In the genomic region with DNA sequence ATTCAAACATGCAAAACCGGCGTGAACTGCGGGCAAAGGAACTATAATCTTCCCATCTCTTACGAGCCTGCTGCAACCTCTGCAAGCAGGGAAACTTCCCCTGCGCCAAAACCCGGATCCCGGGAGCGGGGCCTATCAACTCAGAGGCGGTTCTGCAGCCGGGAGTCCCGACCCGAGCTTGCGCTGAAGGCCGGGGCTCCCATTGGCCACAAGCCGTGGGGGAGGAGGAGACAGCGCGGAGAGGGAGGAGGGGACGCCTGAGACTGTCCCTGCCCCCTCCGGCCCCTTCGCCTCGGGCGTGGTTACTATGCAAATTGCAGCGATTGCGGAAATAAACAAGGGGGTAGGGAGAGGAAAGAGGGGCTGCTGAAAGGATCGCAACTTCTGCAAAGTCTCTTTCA, we compare ENCODE assay signal across 8 mouse cellular contexts. TPM values are rescaled to one million over a fixed set of nuclear protein-coding genes. Genes with fewer than 3 reads are reported as not detected.
DNase-seq lines count a peak whose midpoint lies in the region; ATAC-seq and TF ChIP-seq lines count a peak whose summit lies in the region.

No protein-coding gene starts in this region.

- 1% methylated on average over 25 of the region's 25 CpGs for WGBS in embryonic facial prominence, embryonic 13.5 days
- under 1% methylated on average over 25 of the region's 25 CpGs for WGBS in heart, adult 2 months
- under 1% methylated on average over 25 of the region's 25 CpGs for WGBS in limb, embryonic 13.5 days
- under 1% methylated on average over 25 of the region's 25 CpGs for WGBS in midbrain, embryonic 15.5 days

- peak overlapping the region; percentile 79 for H3K4me2 ChIP-seq in embryonic facial prominence, embryonic 13.5 days
- peak overlapping the region; percentile 66 for H3K4me2 ChIP-seq in limb, embryonic 13.5 days (replicated peaks)
- H3K4me2 ChIP-seq in midbrain, embryonic 15.5 days, result peak overlapping the region; percentile 66

- intact Hi-C loops in heart, adult 2 months (cut with DNase I), result loop anchor here (1.0 kb wide), 1 partner anchor 15 kb away; no protein-coding TSS in a partner anchor

- no peaks in the 10 kb centered on the region for H3K9me3 ChIP-seq in embryonic facial prominence, embryonic 13.5 days
- no peaks in the 10 kb centered on the region for H3K9me3 ChIP-seq in limb, embryonic 13.5 days
- no peaks in the 10 kb centered on the region for H3K9me3 ChIP-seq in midbrain, embryonic 15.5 days

- DNase-seq in 3T3-L1 (ENCODE audit: low read depth, low spot score), result peak; percentile 94
- DNase-seq in adrenal gland, postnatal 4 days (ENCODE audit: low spot score in 2 of 2), result peak; percentile 90 to 98
- DNase-seq in heart, adult 2 months, result peak; percentile 97 to 99
- peak; percentile 98 to 99 for DNase-seq in kidney, adult 8-10 months
- peak; percentile 89 to 94 for DNase-seq in spleen, adult 18-20 months

- peak overlapping the region; percentile 46 for H3K4me3 ChIP-seq in embryonic facial prominence, embryonic 13.5 days
- peak overlapping the region; percentile 59 for H3K4me3 ChIP-seq in heart, adult 2 months
- peak overlapping the region; percentile 49 for H3K4me3 ChIP-seq in limb, embryonic 13.5 days
- H3K4me3 ChIP-seq in midbrain, embryonic 15.5 days, result peak overlapping the region; percentile 58

- 0 out of 2 replicates have a peak, but pooled peaks have one; percentile 3 for TF ChIP-seq CTCF in heart, adult 2 months (IDR thresholded peaks at IDR 0.05)

- H3K36me3 ChIP-seq in embryonic facial prominence, embryonic 13.5 days, result no peaks in the 10 kb centered on the region
- peaks cover 12% of the 10 kb centered on the region; the same call in 1 of the 2 replicates for H3K36me3 ChIP-seq in heart, adult 2 months (ENCODE audit: control insufficient read depth, insufficient read depth, low read length)
- no peaks in the 10 kb centered on the region for H3K36me3 ChIP-seq in limb, embryonic 13.5 days
- H3K36me3 ChIP-seq in midbrain, embryonic 15.5 days (replicated peaks), result no peaks in the 10 kb centered on the region

- peak overlapping the region; percentile 96 for H3K27ac ChIP-seq in embryonic facial prominence, embryonic 13.5 days
- H3K27ac ChIP-seq in heart, adult 2 months, result peak overlapping the region; percentile 90
- H3K27ac ChIP-seq in limb, embryonic 13.5 days, result peak overlapping the region; percentile 93
- peak overlapping the region; percentile 79 for H3K27ac ChIP-seq in midbrain, embryonic 15.5 days

- peak; percentile 73; the same call in 1 of the 2 replicates for TF ChIP-seq EP300 in heart, adult 2 months (IDR thresholded peaks at IDR 0.05; ENCODE audit: insufficient read depth, low read depth, low read length)

- H3K27me3 ChIP-seq in embryonic facial prominence, embryonic 13.5 days, result no peaks in the 10 kb centered on the region
- no peaks in the 10 kb centered on the region for H3K27me3 ChIP-seq in heart, adult 2 months (ENCODE audit: control insufficient read depth, insufficient read depth, low read length)
- H3K27me3 ChIP-seq in limb, embryonic 13.5 days, result no peaks in the 10 kb centered on the region
- H3K27me3 ChIP-seq in midbrain, embryonic 15.5 days (replicated peaks), result peaks cover 15% of the 10 kb centered on the region

- H3K79me2 ChIP-seq in heart, adult 2 months (replicated peaks; ENCODE audit: control insufficient read depth, insufficient read depth, low read length), result no peaks in the 10 kb centered on the region

- TF ChIP-seq POLR2A in heart, adult 2 months (IDR thresholded peaks at IDR 0.05; ENCODE audit: insufficient read depth, low read depth, low read length), result peak; percentile 96

- peak overlapping the region; percentile 66 for H3K9ac ChIP-seq in embryonic facial prominence, embryonic 13.5 days
- H3K9ac ChIP-seq in heart, adult 2 months (ENCODE audit: low read depth, low read length), result peak overlapping the region; percentile 74
- H3K9ac ChIP-seq in limb, embryonic 13.5 days, result peak overlapping the region; percentile 70
- H3K9ac ChIP-seq in midbrain, embryonic 15.5 days, result peak overlapping the region; percentile 41

- H3K4me1 ChIP-seq in embryonic facial prominence, embryonic 13.5 days, result peaks cover 27% of the 10 kb centered on the region
- peaks cover 6% of the 10 kb centered on the region for H3K4me1 ChIP-seq in heart, adult 2 months (ENCODE audit: control insufficient read depth, insufficient read depth, low read length)
- H3K4me1 ChIP-seq in limb, embryonic 13.5 days, result peaks cover 27% of the 10 kb centered on the region
- H3K4me1 ChIP-seq in midbrain, embryonic 15.5 days, result peaks cover 23% of the 10 kb centered on the region

- peak; percentile 93 for ATAC-seq in embryonic facial prominence, embryonic 13.5 days (ENCODE audit: insufficient number of reproducible peaks, insufficient read depth, low FRiP score, low TSS enrichment, low read depth)
- ATAC-seq in limb, embryonic 13.5 days (ENCODE audit: low FRiP score, low read depth), result peak; percentile 94
- peak; percentile 94 for ATAC-seq in midbrain, embryonic 15.5 days (replicated peaks)

RNA-seq across cellular contexts. Expression of a gene that starts 0.5 kb away (rescaled TPM):
- total RNA-seq in adrenal gland, postnatal 4 days (2021), result 100 to 1,000 TPM; 208 to 223 TPM
- polyA plus RNA-seq in embryonic facial prominence, embryonic 13.5 days (2015; fragmentation: Nextera tagmentation; extraction: Ambion mirVana), result 59.9 and 71.0 TPM in 2 replicates
- 100 to 1,000 TPM; 126 to 128 TPM for total RNA-seq in heart, adult 2 months (2021)
- 70.3 and 75.6 TPM in 2 replicates for polyA plus RNA-seq in heart, adult 2 months (2012; rRNA removed)
- 88.3 and 88.4 TPM in 2 replicates for polyA plus RNA-seq in limb, embryonic 13.5 days (2015; fragmentation: Nextera tagmentation; extraction: Ambion mirVana)
- polyA plus RNA-seq in midbrain, embryonic 15.5 days (2015; fragmentation: Nextera tagmentation; extraction: Ambion mirVana), result 26.5 and 27.8 TPM in 2 replicates

RNA-seq across cellular contexts. Expression of a gene that starts 5.8 kb away (rescaled TPM):
- total RNA-seq in adrenal gland, postnatal 4 days (2021), result 1 to 10 TPM; 1.2 to 1.4 TPM
- 5.0 and 7.5 TPM in 2 replicates for polyA plus RNA-seq in embryonic facial prominence, embryonic 13.5 days (2015; fragmentation: Nextera tagmentation; extraction: Ambion mirVana)
- not detected for total RNA-seq in heart, adult 2 months (2021)
- polyA plus RNA-seq in heart, adult 2 months (2012; rRNA removed), result 0.15 TPM in 1 of 2 replicates, not detected in the other
- polyA plus RNA-seq in limb, embryonic 13.5 days (2015; fragmentation: Nextera tagmentation; extraction: Ambion mirVana), result 3.7 and 6.3 TPM in 2 replicates
- polyA plus RNA-seq in midbrain, embryonic 15.5 days (2015; fragmentation: Nextera tagmentation; extraction: Ambion mirVana), result 12.7 and 13.7 TPM in 2 replicates

Comparison
In these comparisons a context has a peak if more than half of its experiments do, and no peak if none do; other contexts are left out.
1. Peak in every context shown above with its lines: DNase-seq, ATAC-seq, H3K4me3 ChIP-seq and H3K27ac ChIP-seq.